Mouse (Mus musculus): Measurements from ENCODE around the gene Mrpl55. TPM values are rescaled to one million over a fixed set of nuclear protein-coding genes. Genes with fewer than 3 reads are reported as not detected.
A peak's percentile ranks its signal among the peaks of the same experiment; 100 is the strongest.

Mrpl55 gene
- 47.6 and 49.0 TPM in 2 replicates for total RNA-seq (2017)

- peak; percentile 93 to 94 for ATAC-seq (replicated peaks in 1 of 2; ENCODE audit: insufficient read depth in 1 of 2, low FRiP score in 2 of 2, low TSS enrichment in 1 of 2, low read depth in 1 of 2, poor library complexity in 2 of 2, severe bottlenecking in 2 of 2)
Observed at GRCm38 (mm10) chr11:59202081-59202995, at the start of gene Mrpl55. Mrpl55 (plus strand) TSS chr11:59202486.

- no peak for ATAC-seq (replicated peaks in 1 of 2; ENCODE audit: insufficient read depth in 1 of 2, low FRiP score in 2 of 2, low TSS enrichment in 1 of 2, low read depth in 1 of 2, poor library complexity in 2 of 2, severe bottlenecking in 2 of 2)
Observed at GRCm38 (mm10) chr11:59154220-59154619, 48.1 kb upstream of the Mrpl55 start.

- ATAC-seq (replicated peaks in 1 of 2; ENCODE audit: insufficient read depth in 1 of 2, low FRiP score in 2 of 2, low TSS enrichment in 1 of 2, low read depth in 1 of 2, poor library complexity in 2 of 2, severe bottlenecking in 2 of 2), result no peak
Observed at GRCm38 (mm10) chr11:59155900-59156299, 46.4 kb upstream of the Mrpl55 start.

GRCm38 (mm10) chr11:59159099-59159498 is 43.2 kb upstream of the Mrpl55 start:
- no peak for ATAC-seq (replicated peaks in 1 of 2; ENCODE audit: insufficient read depth in 1 of 2, low FRiP score in 2 of 2, low TSS enrichment in 1 of 2, low read depth in 1 of 2, poor library complexity in 2 of 2, severe bottlenecking in 2 of 2)

GRCm38 (mm10) chr11:59159558-59159957 is 42.7 kb upstream of the Mrpl55 start:
- ATAC-seq (replicated peaks in 1 of 2; ENCODE audit: insufficient read depth in 1 of 2, low FRiP score in 2 of 2, low TSS enrichment in 1 of 2, low read depth in 1 of 2, poor library complexity in 2 of 2, severe bottlenecking in 2 of 2), result no peak

- no peak for ATAC-seq (replicated peaks in 1 of 2; ENCODE audit: insufficient read depth in 1 of 2, low FRiP score in 2 of 2, low TSS enrichment in 1 of 2, low read depth in 1 of 2, poor library complexity in 2 of 2, severe bottlenecking in 2 of 2)
Observed at GRCm38 (mm10) chr11:59161398-59161797, 40.9 kb upstream of the Mrpl55 start.

GRCm38 (mm10) chr11:59162443-59163254 is 39.6 kb upstream of the Mrpl55 start:
- 0 out of 4 replicates have a peak, but pooled peaks have one; percentile 1 to 12 for ATAC-seq (replicated peaks in 1 of 2; ENCODE audit: insufficient read depth in 1 of 2, low FRiP score in 2 of 2, low TSS enrichment in 1 of 2, low read depth in 1 of 2, poor library complexity in 2 of 2, severe bottlenecking in 2 of 2)

- peak; percentile 95 to 97 for ATAC-seq (replicated peaks in 1 of 2; ENCODE audit: insufficient read depth in 1 of 2, low FRiP score in 2 of 2, low TSS enrichment in 1 of 2, low read depth in 1 of 2, poor library complexity in 2 of 2, severe bottlenecking in 2 of 2)
Observed at GRCm38 (mm10) chr11:59163255-59164236, 38.7 kb upstream of the Mrpl55 start, which contains the start of gene Iba57. Iba57 (minus strand) TSS chr11:59163739.

- ATAC-seq (replicated peaks in 1 of 2; ENCODE audit: insufficient read depth in 1 of 2, low FRiP score in 2 of 2, low TSS enrichment in 1 of 2, low read depth in 1 of 2, poor library complexity in 2 of 2, severe bottlenecking in 2 of 2), result no peak
Observed at GRCm38 (mm10) chr11:59164384-59164783, 37.9 kb upstream of the Mrpl55 start.

GRCm38 (mm10) chr11:59165616-59166241 is 36.6 kb upstream of the Mrpl55 start:
- no peak for ATAC-seq (replicated peaks in 1 of 2; ENCODE audit: insufficient read depth in 1 of 2, low FRiP score in 2 of 2, low TSS enrichment in 1 of 2, low read depth in 1 of 2, poor library complexity in 2 of 2, severe bottlenecking in 2 of 2)

- no peak for ATAC-seq (replicated peaks in 1 of 2; ENCODE audit: insufficient read depth in 1 of 2, low FRiP score in 2 of 2, low TSS enrichment in 1 of 2, low read depth in 1 of 2, poor library complexity in 2 of 2, severe bottlenecking in 2 of 2)
Observed at GRCm38 (mm10) chr11:59169807-59170206, 32.5 kb upstream of the Mrpl55 start.

- no peak for ATAC-seq (replicated peaks in 1 of 2; ENCODE audit: insufficient read depth in 1 of 2, low FRiP score in 2 of 2, low TSS enrichment in 1 of 2, low read depth in 1 of 2, poor library complexity in 2 of 2, severe bottlenecking in 2 of 2)
Observed at GRCm38 (mm10) chr11:59170549-59170948, 31.7 kb upstream of the Mrpl55 start.

- no peak for ATAC-seq (replicated peaks in 1 of 2; ENCODE audit: insufficient read depth in 1 of 2, low FRiP score in 2 of 2, low TSS enrichment in 1 of 2, low read depth in 1 of 2, poor library complexity in 2 of 2, severe bottlenecking in 2 of 2)
Observed at GRCm38 (mm10) chr11:59174189-59174838, 28.0 kb upstream of the Mrpl55 start.

GRCm38 (mm10) chr11:59176475-59176874 is 25.8 kb upstream of the Mrpl55 start:
- ATAC-seq (replicated peaks in 1 of 2; ENCODE audit: insufficient read depth in 1 of 2, low FRiP score in 2 of 2, low TSS enrichment in 1 of 2, low read depth in 1 of 2, poor library complexity in 2 of 2, severe bottlenecking in 2 of 2), result no peak

- no peak for ATAC-seq (replicated peaks in 1 of 2; ENCODE audit: insufficient read depth in 1 of 2, low FRiP score in 2 of 2, low TSS enrichment in 1 of 2, low read depth in 1 of 2, poor library complexity in 2 of 2, severe bottlenecking in 2 of 2)
Observed at GRCm38 (mm10) chr11:59176921-59177320, 25.4 kb upstream of the Mrpl55 start.

GRCm38 (mm10) chr11:59182864-59183331 is 19.4 kb upstream of the Mrpl55 start, which contains the start of gene Gjc2:
Gjc2 (minus strand) TSS chr11:59183213.
- no peak for ATAC-seq (replicated peaks in 1 of 2; ENCODE audit: insufficient read depth in 1 of 2, low FRiP score in 2 of 2, low TSS enrichment in 1 of 2, low read depth in 1 of 2, poor library complexity in 2 of 2, severe bottlenecking in 2 of 2)

All from hematopoietic stem cell, adult 5-6 weeks (primary cell).